Mouse (Mus musculus) mouse embryonic stem cell (cell line): ENCODE data around the gene Il19.

ENCODE experiments used
- in situ Hi-C, 2 experiments: fragments of 300-500 bp; cut with MboI; formaldehyde crosslinking; loops; 1 replicate in 1 of 2; 3 replicates in 1 of 2; pipeline ENCODE4 v1.14.3; 2019 to 2020; ENCODE audit warnings: low sequenced_read_pairs in 2 of 2, low pct_unique_long_range_greater_than_20kb in 1 of 2, mixed read lengths in 1 of 2; ENCODE audit not compliant: unreplicated experiment in 1 of 2

The Il19 gene

GRCm38 (mm10) chr1:130887354-130887753 is 52.6 kb downstream of the Il19 start, which contains the start of gene Il24:
Gene Il24 (minus strand): TSS chr1:130887454.
- in situ Hi-C loops, result loop anchor here (10.0 to 25.0 kb wide), 2 partner anchors 167 to 375 kb away; no protein-coding TSS in a partner anchor

- in situ Hi-C loops, result loop anchor here (10.0 to 25.0 kb wide), 2 partner anchors 172 to 379 kb away; no protein-coding TSS in a partner anchor
Observed at GRCm38 (mm10) chr1:130883146-130883545, 56.8 kb downstream of the Il19 start.
